Mouse (Mus musculus) cerebellum, adult 2 months (tissue): Measurements from ENCODE around the gene Psma2. TPM values are rescaled to one million over a fixed set of nuclear protein-coding genes. Genes with fewer than 3 reads are reported as not detected.

Experiments
- DNase-seq, 2 experiments: peaks; one replicate each; pipeline ENCODE4 v3.0.0; 2021
- H3K27ac ChIP-seq: fragments of 200-500 bp; 2 replicates; pipeline ENCODE4 v1.5.1; 2012; ENCODE audit warnings: low read length, control low read depth, inconsistent platforms; ENCODE audit not compliant: insufficient read depth
- H3K27me3 ChIP-seq: fragments of 200-500 bp; 2 replicates; pipeline ENCODE4 v1.6.1; 2012; ENCODE audit warnings: inconsistent platforms, mild to moderate bottlenecking, low read length, moderate library complexity; ENCODE audit not compliant: control insufficient read depth, insufficient read depth
- H3K4me1 ChIP-seq: fragments of 200-500 bp; 2 replicates; pipeline ENCODE4 v1.6.1; 2011; ENCODE audit warnings: low read length; ENCODE audit not compliant: control insufficient read depth, insufficient read depth
- H3K4me3 ChIP-seq: fragments of 200-500 bp; replicated peaks from 2 replicates; pipeline ENCODE3; 2011; ENCODE audit warnings: mild to moderate bottlenecking, low read depth, low read length, control low read depth; ENCODE audit not compliant: insufficient read depth
- CTCF ChIP-seq: fragments of 200-500 bp; IDR thresholded peaks from 2 replicates; pipeline ENCODE4 v1.5.1; 2011; ENCODE audit warnings: low read depth, mild to moderate bottlenecking, control low read depth, low read length, moderate library complexity, borderline replicate concordance; ENCODE audit not compliant: insufficient read depth
- POLR2A ChIP-seq: fragments of 200-500 bp; IDR thresholded peaks from 2 replicates; pipeline ENCODE4 v1.6.1; 2011; ENCODE audit warnings: low read length, control low read depth, borderline replicate concordance; ENCODE audit not compliant: insufficient read depth
- WGBS: fragments of 180-500 bp; shearing (Covaris S2); methylation state at CpG from one replicate; pipeline ENCODE4 v1.1.7; 2018; 5-methylcytosine and 5-hydroxymethylcytosine counted together
- polyA plus RNA-seq: library from polyadenylated mRNA; depleted of rRNA; stranded (reverse); fragments of >200 nt; gene quantifications from 2 replicates; pipeline ENCODE4 v1.2.3, GENCODE M21; 2012; rRNA removed

The Psma2 gene
- polyA plus RNA-seq, 1 experiment, result 81.4 TPM

DNA sequence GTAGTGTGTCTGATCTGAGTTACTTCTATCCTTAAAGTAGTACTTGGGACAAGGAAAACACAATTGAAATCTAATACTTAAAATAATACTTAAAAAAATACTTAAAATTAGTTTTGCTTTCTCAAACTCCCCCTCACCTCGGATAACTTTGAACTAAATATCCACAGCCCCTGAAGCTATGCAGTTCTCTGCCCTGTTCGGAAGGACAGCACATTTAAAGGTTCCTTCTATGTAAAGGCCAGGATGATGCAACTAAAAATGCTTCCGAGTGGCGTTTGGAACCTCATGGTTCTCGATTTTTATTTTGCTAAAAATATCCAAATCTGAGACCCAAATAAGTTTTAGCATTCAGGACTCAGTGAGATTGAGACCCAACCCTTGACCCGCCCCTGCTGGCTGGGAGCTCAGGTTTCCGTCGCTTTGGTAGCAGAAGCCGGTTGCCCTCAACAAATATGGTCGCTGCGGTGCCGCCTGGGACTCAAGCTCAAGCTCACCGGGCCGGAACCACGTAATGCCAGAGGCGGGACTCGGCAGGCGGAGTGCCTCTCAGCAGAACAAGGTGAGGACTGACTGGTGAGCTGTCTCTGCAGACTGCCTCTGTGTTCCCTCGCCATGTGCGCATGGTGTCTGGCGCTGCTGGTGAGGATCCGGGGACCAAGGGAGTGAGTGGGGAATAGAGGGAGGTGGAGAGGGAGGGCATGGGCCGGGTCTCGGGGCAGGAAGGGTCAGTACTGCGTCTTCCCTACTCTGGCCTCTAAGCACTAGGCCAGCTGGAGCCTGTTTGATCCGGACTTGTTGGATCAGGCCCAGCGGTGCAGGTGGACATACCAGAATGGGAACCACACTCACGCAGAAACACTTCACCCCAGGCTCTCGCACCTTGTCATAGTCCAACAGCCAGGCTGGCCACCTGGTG is 16.9 kb downstream of the Psma2 start, which contains the start of gene AW209491:
AW209491 (plus strand) TSS at position 429 of the 916 bp plus-strand sequence.
- Histone ChIP-seq H3K4me3 (peak within 1 kb of the TSS; percentile 60), H3K27ac (no peak within 1 kb of the TSS; the same call in 1 of the 2 replicates), H3K4me1 (0 out of 2 replicates have a peak, but pooled peaks cover 3% of the 10 kb centered on the region), H3K27me3 (no peaks in the 10 kb centered on the region)
- WGBS, result under 1% methylated on average over 29 of the region's 29 CpGs
- peak; percentile 96 to 97 for DNase-seq
- peak; percentile 87 for TF ChIP-seq POLR2A
- no peak for TF ChIP-seq CTCF

GRCm38 (mm10) chr13:14639998-14640397 is 27.0 kb downstream of the Psma2 start:
- DNase-seq, result no peak
- no peak overlapping the region for H3K27ac ChIP-seq
- H3K4me1 ChIP-seq, result no peaks in the 10 kb centered on the region
- 74% methylated on average over 1 of the region's 1 CpGs for WGBS
- no peaks in the 10 kb centered on the region for H3K27me3 ChIP-seq
- H3K4me3 ChIP-seq, result no peak overlapping the region
- no peak for TF ChIP-seq CTCF
- no peak for TF ChIP-seq POLR2A

DNA sequence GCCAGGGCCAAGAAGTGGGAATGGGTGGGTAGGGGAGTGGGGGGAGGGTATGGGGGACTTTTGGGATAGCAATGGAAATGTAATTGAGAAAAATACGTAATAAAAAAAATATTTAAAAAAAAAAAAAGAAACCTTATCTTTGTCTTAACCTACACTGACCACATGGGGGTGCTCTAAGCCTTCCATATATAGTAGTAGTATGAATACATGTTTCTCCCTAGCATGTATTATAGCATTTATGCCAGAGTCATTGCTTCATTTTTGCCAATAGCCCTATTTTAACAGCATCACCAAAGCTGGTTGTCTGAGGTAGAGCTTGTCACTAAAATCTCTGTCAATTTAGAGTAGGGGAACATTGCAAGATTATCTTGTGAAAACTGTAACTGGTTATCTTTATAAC is 36.3 kb downstream of the Psma2 start:
- DNase-seq, result no peak
- no peak overlapping the region for H3K4me3 ChIP-seq
- no peak for TF ChIP-seq POLR2A
- no peaks in the 10 kb centered on the region for H3K4me1 ChIP-seq
- H3K27ac ChIP-seq, result no peak overlapping the region
- no peaks in the 10 kb centered on the region for H3K27me3 ChIP-seq
- WGBS, result 5% methylated on average over 1 of the region's 1 CpGs

DNA sequence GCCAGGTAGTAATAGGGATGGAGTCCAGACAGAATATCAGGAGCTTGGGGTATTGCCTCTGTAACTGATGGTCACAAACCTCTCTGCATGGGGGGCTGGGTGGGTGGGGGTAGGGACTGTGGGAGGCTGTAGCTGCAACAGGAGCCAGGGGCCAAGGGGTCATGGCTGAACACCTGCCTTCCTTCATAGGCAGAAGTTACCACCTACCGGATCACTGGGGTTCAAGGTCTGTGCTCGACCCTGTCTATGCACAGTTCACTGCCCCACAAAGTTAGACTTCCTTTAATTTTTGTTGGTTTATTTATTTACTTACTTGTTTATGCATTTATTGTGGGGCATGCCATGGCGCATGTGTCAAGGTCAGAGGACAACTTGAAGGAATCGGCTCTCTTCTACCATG is 54.1 kb downstream of the Psma2 start:
- H3K4me3 ChIP-seq, result no peak overlapping the region
- no peaks in the 10 kb centered on the region for H3K27me3 ChIP-seq
- TF ChIP-seq CTCF (no peak), POLR2A (no peak)
- no peak overlapping the region for H3K27ac ChIP-seq
- WGBS, result 84% methylated on average over 4 of the region's 4 CpGs
- DNase-seq, result no peak
- H3K4me1 ChIP-seq, result no peaks in the 10 kb centered on the region

DNA sequence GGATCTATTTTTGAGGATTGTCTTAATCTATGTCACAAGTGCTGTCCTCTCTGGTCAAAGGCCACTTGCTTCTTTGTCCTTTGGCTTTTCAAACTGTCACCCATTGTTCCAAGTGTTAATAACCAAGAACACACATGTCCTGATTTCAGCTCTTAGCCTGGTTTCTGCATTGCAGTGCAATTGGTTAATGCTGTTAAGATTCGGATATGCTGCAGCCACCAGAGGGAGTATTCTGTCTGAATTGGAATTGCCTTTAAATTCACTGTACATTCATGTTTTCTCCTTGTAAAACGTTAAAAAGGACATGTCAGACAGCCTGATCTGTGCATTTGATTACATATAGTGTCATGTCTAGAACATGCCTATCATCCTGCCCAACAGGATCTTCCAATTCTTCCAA is 57.3 kb downstream of the Psma2 start:
- no peaks in the 10 kb centered on the region for H3K4me1 ChIP-seq
- no peak for DNase-seq
- WGBS, result 17% methylated on average over 2 of the region's 2 CpGs
- no peak overlapping the region for H3K4me3 ChIP-seq
- no peaks in the 10 kb centered on the region for H3K27me3 ChIP-seq
- TF ChIP-seq CTCF (no peak), POLR2A (no peak)
- H3K27ac ChIP-seq, result no peak overlapping the region

DNA sequence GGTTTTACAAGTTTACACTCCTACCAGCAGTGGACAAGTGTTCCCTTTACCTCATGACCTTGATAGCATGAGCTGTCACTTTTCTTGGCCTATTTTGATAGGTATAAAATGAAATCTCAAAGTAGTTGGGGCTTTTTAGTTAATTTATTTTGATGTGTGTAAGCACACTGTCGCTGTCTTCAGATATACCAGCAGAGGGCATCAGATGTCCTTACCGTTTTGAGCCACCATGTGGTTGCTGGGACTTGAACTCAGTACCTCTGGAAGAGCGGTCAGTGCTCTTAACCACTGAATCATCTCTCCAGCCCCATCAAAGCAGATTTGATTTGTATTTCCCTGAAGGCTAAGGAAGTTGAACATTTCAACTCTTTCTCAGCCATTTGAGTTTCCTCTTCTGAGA is 75.9 kb downstream of the Psma2 start:
- TF ChIP-seq POLR2A (no peak), CTCF (no peak)
- Histone ChIP-seq H3K27ac (no peak overlapping the region), H3K27me3 (no peaks in the 10 kb centered on the region), H3K4me1 (no peaks in the 10 kb centered on the region), H3K4me3 (no peak overlapping the region)
- WGBS, result 71% methylated on average over 3 of the region's 3 CpGs
- no peak for DNase-seq

GRCm38 (mm10) chr13:14716801-14717200 is 103.8 kb downstream of the Psma2 start:
- no peak for DNase-seq
- Histone ChIP-seq H3K4me1 (no peaks in the 10 kb centered on the region), H3K27me3 (no peaks in the 10 kb centered on the region; the same call in 1 of the 2 replicates), H3K27ac (no peak overlapping the region), H3K4me3 (no peak overlapping the region)
- WGBS, result 7% methylated on average over 2 of the region's 2 CpGs
- TF ChIP-seq POLR2A, result no peak
- TF ChIP-seq CTCF, result no peak

GRCm38 (mm10) chr13:14717755-14718154 is 104.7 kb downstream of the Psma2 start:
- 41% methylated on average over 3 of the region's 3 CpGs for WGBS
- Histone ChIP-seq H3K27ac (no peak overlapping the region), H3K27me3 (no peaks in the 10 kb centered on the region; the same call in 1 of the 2 replicates), H3K4me3 (no peak overlapping the region), H3K4me1 (no peaks in the 10 kb centered on the region)
- DNase-seq, result no peak
- TF ChIP-seq POLR2A, result no peak
- no peak for TF ChIP-seq CTCF

Other genes starting within 250 kb of the Psma2 start
- gene Hecw1, start 90.0 kb upstream of the Psma2 start, polyA plus RNA-seq, result 17.4 and 18.6 TPM in 2 replicates
- gene Mrpl32, start 75 bp upstream of the Psma2 start, polyA plus RNA-seq, result 25.4 and 26.9 TPM in 2 replicates
- gene AW209491, start 16.9 kb downstream of the Psma2 start, polyA plus RNA-seq, result 19.1 and 20.3 TPM in 2 replicates